Mouse (Mus musculus) liver, embryonic 15.5 days (tissue): Measurements from ENCODE around the gene 4931429L15Rik. TPM values are rescaled to one million over a fixed set of nuclear protein-coding genes. Genes with fewer than 3 reads are reported as not detected.

Experiments
- ATAC-seq: fragments of 200-750 bp; cut with Nextera tagmentation; 2 replicates; pipeline ENCODE4 v1.8.0; 2017; ENCODE audit warnings: moderate number of reproducible peaks, mild to moderate bottlenecking, moderate library complexity; ENCODE audit not compliant: insufficient read depth
- H3K27ac ChIP-seq: fragments of 300-500 bp; sonication (generic); replicated peaks from 2 replicates; pipeline ENCODE4 v1.5.1; 2015; ENCODE audit warnings: mild to moderate bottlenecking, inconsistent platforms
- H3K27me3 ChIP-seq: fragments of 300-500 bp; sonication (generic); 2 replicates; pipeline ENCODE4 v1.6.1; 2015; ENCODE audit warnings: mild to moderate bottlenecking, inconsistent platforms
- H3K36me3 ChIP-seq: fragments of 300-500 bp; sonication (generic); replicated peaks from 2 replicates; pipeline ENCODE4 v1.6.1; 2015; ENCODE audit warnings: moderate library complexity, mild to moderate bottlenecking, inconsistent platforms
- H3K4me1 ChIP-seq: fragments of 300-500 bp; sonication (generic); replicated peaks from 2 replicates; pipeline ENCODE4 v1.6.1; 2015; ENCODE audit warnings: inconsistent platforms
- H3K4me2 ChIP-seq: fragments of 300-500 bp; sonication (generic); 2 replicates; pipeline ENCODE4 v1.6.1; 2015; ENCODE audit warnings: moderate library complexity, mild to moderate bottlenecking, inconsistent platforms
- H3K4me3 ChIP-seq: fragments of 300-500 bp; sonication (generic); replicated peaks from 2 replicates; pipeline ENCODE4 v1.5.1; 2015; ENCODE audit warnings: mild to moderate bottlenecking, inconsistent platforms
- H3K9ac ChIP-seq: fragments of 300-500 bp; sonication (generic); 2 replicates; pipeline ENCODE4 v1.6.1; 2015; ENCODE audit warnings: moderate library complexity, mild to moderate bottlenecking, inconsistent platforms
- H3K9me3 ChIP-seq: fragments of 300-500 bp; sonication (generic); replicated peaks from 2 replicates; pipeline ENCODE4 v1.6.1; 2016; ENCODE audit warnings: inconsistent platforms
- WGBS: fragments of 180-500 bp; shearing (Covaris S2); methylation state at CpG from one replicate; pipeline ENCODE4 v1.1.7; 2015; ENCODE audit warnings: mixed read lengths; ENCODE audit not compliant: insufficient replicate concordance; 5-methylcytosine and 5-hydroxymethylcytosine counted together
- polyA plus RNA-seq: library from polyadenylated mRNA; unstranded; fragments of >200 nt; fragmentation: Nextera tagmentation; extraction: Ambion mirVana; gene quantifications from 2 replicates; pipeline ENCODE4 v1.2.1, GENCODE M21; 2015

4931429L15Rik gene
- polyA plus RNA-seq, 1 experiment from 2014 or later = not detected

GRCm38 (mm10) chr9:46298381-46298780 is 21.4 kb downstream of the 4931429L15Rik start:
- Histone ChIP-seq H3K27ac (no peak overlapping the region), H3K9me3 (no peaks in the 10 kb centered on the region), H3K9ac (no peak overlapping the region), H3K27me3 (no peaks in the 10 kb centered on the region), H3K4me2 (no peak overlapping the region), H3K4me1 (no peaks in the 10 kb centered on the region), H3K36me3 (peaks cover 39% of the 10 kb centered on the region), H3K4me3 (no peak overlapping the region)
- 82% methylated on average over 4 of the region's 4 CpGs for WGBS
- no peak for ATAC-seq

DNA sequence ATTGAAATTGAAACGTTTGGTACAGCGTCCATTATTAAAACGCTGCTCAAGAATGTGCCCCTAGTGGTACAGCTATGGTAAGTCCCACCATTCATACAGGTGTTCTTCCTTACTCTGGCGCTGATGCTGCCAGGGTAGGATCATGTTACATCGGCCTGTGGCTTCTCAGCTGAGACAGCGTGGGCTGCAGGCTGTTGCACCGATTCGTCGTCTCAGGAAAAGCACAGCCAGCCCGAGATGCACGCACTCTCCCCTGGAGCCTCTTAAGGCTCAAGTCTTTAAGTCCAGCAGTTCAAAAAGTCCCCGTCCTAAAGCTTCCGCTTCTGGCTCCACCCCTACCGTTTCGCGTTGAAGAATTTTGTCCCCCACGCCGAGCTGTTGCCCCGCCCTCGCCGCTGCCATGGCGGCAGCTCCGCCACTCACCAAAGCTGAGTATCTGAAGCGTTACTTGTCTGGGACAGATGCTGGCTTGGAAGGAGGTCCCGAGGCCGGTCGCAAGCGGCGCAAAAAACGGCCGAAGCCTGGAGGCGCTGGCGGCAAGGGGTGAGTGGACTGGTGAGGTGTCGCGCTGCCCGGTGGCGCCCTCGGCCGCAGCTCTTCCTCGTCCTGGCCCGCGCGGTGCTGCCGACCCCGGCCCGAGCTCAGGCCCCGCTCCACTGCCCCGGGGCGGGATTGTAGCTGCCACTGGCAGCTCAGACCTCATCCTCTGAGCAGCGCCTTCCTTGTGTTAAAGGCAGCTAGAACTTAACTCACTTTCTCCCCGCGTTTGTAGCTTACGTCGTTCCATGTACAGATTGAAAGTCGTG is 37.0 kb downstream of the 4931429L15Rik start, which contains the start of gene Bud13:
Gene Bud13, plus strand, starts transcription at position 378 of the 806 bp plus-strand sequence.
- ATAC-seq = peak; percentile 89

GRCm38 (mm10) chr9:46274494-46274893 is 45.3 kb downstream of the 4931429L15Rik start:
- H3K4me3 ChIP-seq = peak overlapping the region; percentile 90; the same call in 1 of the 2 replicates
- no peak overlapping the region for H3K27ac ChIP-seq
- H3K36me3 ChIP-seq = peaks cover 47% of the 10 kb centered on the region
- no peaks in the 10 kb centered on the region for H3K9me3 ChIP-seq
- H3K9ac ChIP-seq = no peak overlapping the region
- peaks cover 8% of the 10 kb centered on the region; the same call in 1 of the 2 replicates for H3K27me3 ChIP-seq
- no peak for ATAC-seq
- H3K4me2 ChIP-seq = peak overlapping the region; percentile 85; the same call in 1 of the 2 replicates
- peaks cover 24% of the 10 kb centered on the region for H3K4me1 ChIP-seq
- WGBS = 65% methylated on average over 9 of the region's 9 CpGs

More for the DNA sequence above, 37.0 kb downstream of the 4931429L15Rik start, which contains the start of gene Bud13:
- peak within 1 kb of the TSS; percentile 98 for H3K4me3 ChIP-seq
- WGBS = under 1% methylated on average over 55 of the region's 55 CpGs
- no peaks in the 10 kb centered on the region for H3K9me3 ChIP-seq
- peak within 1 kb of the TSS; percentile 81 for H3K27ac ChIP-seq
- peak within 1 kb of the TSS; percentile 84 for H3K4me2 ChIP-seq
- H3K4me1 ChIP-seq = peaks cover 19% of the 10 kb centered on the region
- H3K36me3 ChIP-seq = peaks cover 49% of the 10 kb centered on the region
- no peaks in the 10 kb centered on the region for H3K27me3 ChIP-seq
- H3K9ac ChIP-seq = peak within 1 kb of the TSS; percentile 95

GRCm38 (mm10) chr9:46272677-46273454 is 46.9 kb downstream of the 4931429L15Rik start, which contains the start of gene Zpr1:
Gene Zpr1 (plus strand): TSS chr9:46273064.
- Histone ChIP-seq H3K9ac (peak within 1 kb of the TSS; percentile 68), H3K4me1 (peaks cover 24% of the 10 kb centered on the region), H3K36me3 (peaks cover 36% of the 10 kb centered on the region), H3K27ac (peak within 1 kb of the TSS; percentile 72), H3K27me3 (peaks cover 14% of the 10 kb centered on the region; the same call in 1 of the 2 replicates), H3K4me3 (peak within 1 kb of the TSS; percentile 90), H3K4me2 (peak within 1 kb of the TSS; percentile 85), H3K9me3 (no peaks in the 10 kb centered on the region)
- WGBS = 2% methylated on average over 45 of the region's 45 CpGs
- peak; percentile 89 for ATAC-seq

DNA sequence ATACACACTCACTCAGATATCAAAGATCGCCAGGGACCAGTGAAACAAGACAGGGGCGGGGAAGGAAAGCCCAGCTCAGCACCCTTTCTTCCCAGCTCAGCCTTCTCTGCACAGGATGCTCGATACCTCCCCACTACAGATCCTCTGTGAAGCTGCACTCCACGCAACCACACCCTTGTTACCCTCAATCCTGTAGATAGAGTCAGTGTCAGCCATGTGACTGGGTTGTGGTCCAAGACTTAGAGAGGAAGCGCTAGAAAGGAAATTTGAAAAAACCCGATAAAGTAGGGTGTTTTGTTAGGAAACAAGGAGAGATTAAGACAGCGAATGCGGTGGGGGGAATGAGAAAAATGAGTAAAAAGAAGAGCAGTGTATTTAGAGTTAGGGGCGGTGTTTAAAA is 47.7 kb downstream of the 4931429L15Rik start:
- Histone ChIP-seq H3K4me1 (peaks cover 24% of the 10 kb centered on the region), H3K27ac (no peak overlapping the region), H3K36me3 (peaks cover 28% of the 10 kb centered on the region), H3K9ac (no peak overlapping the region), H3K4me2 (peak overlapping the region; percentile 85), H3K9me3 (no peaks in the 10 kb centered on the region), H3K4me3 (peak overlapping the region; percentile 90), H3K27me3 (peaks cover 14% of the 10 kb centered on the region; the same call in 1 of the 2 replicates)
- 15% methylated on average over 9 of the region's 9 CpGs for WGBS
- ATAC-seq = no peak

DNA sequence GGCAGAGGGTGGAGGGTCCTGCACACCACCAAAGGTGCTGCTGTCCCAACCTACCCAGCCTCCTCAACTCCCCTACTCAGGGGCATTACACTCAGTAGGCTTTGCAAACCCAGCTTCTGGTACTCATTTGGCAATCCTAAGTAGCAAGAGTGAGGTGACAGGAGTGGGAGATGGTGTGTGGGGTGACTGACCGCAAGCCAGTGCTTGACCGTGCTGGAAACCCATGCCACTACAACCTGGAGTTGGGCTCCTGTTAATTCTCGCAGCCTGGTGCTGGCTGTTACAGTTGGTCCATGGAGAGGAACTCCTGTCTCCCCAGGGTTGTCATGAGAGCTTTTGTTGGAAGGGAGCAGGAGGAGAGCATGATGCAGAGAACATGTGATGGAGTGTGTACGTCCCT is 49.0 kb downstream of the 4931429L15Rik start:
- no peak for ATAC-seq
- WGBS = 81% methylated on average over 4 of the region's 4 CpGs
- peaks cover 24% of the 10 kb centered on the region for H3K4me1 ChIP-seq
- H3K9ac ChIP-seq = no peak overlapping the region
- no peak overlapping the region for H3K27ac ChIP-seq
- no peak overlapping the region for H3K4me3 ChIP-seq
- H3K36me3 ChIP-seq = peaks cover 15% of the 10 kb centered on the region
- H3K27me3 ChIP-seq = peaks cover 14% of the 10 kb centered on the region; the same call in 1 of the 2 replicates
- H3K9me3 ChIP-seq = no peaks in the 10 kb centered on the region
- no peak overlapping the region for H3K4me2 ChIP-seq

DNA sequence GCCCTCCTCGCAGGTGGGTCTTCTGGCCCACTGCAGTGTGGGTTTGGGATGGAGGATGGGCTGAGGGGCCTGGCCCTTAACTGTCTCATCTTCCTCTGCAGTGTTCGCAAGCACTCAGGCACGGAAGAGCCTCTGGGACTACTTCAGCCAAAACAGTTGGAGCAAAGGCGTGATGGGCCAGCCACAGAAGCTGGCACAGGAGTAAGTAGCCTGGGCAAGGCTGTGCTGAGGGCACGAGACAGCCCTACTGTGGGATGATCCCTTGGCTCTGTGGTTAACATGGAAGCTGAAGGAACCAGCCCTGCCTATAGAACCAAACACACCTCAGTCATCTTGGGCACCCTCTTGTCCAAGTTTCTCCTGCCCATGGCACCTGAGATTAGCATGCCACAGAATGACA is 50.7 kb downstream of the 4931429L15Rik start:
- Histone ChIP-seq H3K27ac (no peak overlapping the region), H3K27me3 (peaks cover 14% of the 10 kb centered on the region; the same call in 1 of the 2 replicates), H3K9me3 (no peaks in the 10 kb centered on the region), H3K36me3 (no peaks in the 10 kb centered on the region), H3K4me3 (no peak overlapping the region), H3K4me2 (no peak overlapping the region), H3K9ac (no peak overlapping the region), H3K4me1 (peaks cover 18% of the 10 kb centered on the region)
- WGBS = 67% methylated on average over 5 of the region's 5 CpGs
- no peak for ATAC-seq

DNA sequence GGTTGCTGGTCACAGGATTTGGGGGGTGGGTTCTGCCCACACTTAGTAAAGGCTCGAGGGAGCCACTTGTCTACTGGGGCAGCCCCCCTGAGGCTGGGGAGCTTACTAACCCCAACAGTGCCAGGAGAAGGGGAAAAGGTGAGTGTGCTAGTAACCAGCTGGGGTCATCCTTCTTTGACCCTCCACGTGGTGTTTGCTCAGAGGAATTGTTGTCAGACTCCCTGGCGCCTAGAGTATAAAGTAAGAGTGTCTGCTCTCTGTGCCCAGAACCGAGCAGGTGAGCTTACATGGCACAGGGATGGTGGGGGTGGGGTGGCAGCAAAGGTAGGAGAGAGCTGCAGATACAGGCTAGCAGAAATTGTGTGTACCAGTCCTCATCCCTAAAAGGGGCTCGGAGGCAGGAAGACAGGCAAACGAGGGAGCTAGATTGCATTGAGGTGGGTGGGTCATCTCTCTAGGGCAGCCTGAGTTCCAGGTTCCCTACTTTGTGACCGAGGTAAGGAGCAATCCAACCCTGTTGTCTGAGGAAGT is 51.4 kb downstream of the 4931429L15Rik start, which contains the start of gene Apoa5:
Gene Apoa5, plus strand, starts transcription at position 291 of the 531 bp plus-strand sequence.
- Histone ChIP-seq H3K36me3 (no peaks in the 10 kb centered on the region), H3K9ac (no peak within 1 kb of the TSS), H3K4me1 (peaks cover 11% of the 10 kb centered on the region), H3K9me3 (no peaks in the 10 kb centered on the region), H3K27me3 (peaks cover 14% of the 10 kb centered on the region; the same call in 1 of the 2 replicates), H3K4me2 (no peak within 1 kb of the TSS), H3K27ac (no peak within 1 kb of the TSS), H3K4me3 (no peak within 1 kb of the TSS)
- no peak for ATAC-seq
- WGBS = 41% methylated on average over 7 of the region's 7 CpGs

- 53% methylated on average over 7 of the region's 7 CpGs for WGBS
- no peak for ATAC-seq
- H3K4me3 ChIP-seq = no peak overlapping the region
- no peak overlapping the region for H3K4me2 ChIP-seq
- no peak overlapping the region for H3K27ac ChIP-seq
- H3K27me3 ChIP-seq = no peaks in the 10 kb centered on the region
- 0 out of 2 replicates have a peak, but pooled peaks cover 8% of the 10 kb centered on the region for H3K4me1 ChIP-seq
- H3K9me3 ChIP-seq = no peaks in the 10 kb centered on the region
- H3K9ac ChIP-seq = no peak overlapping the region
- H3K36me3 ChIP-seq = no peaks in the 10 kb centered on the region
Measured at GRCm38 (mm10) chr9:46261131-46261530, 58.7 kb downstream of the 4931429L15Rik start.

DNA sequence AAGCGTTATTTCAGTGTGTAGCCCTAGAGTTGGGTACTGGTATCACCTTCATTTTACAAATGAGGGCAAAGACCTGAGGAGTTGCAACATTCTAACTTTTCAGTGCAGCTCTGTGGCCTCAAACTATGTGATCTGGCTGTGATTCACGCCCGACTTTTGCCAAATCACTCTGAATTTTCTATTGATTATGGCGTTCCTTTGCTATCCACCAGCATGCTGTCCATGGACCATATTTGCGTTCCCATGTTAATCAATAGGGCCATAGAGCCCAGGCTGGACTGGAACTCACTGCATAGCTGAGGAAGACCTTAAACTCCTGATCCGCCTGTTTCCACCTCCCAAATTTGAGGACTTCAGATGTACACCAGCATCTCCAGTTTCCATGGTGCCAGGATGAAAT is 60.7 kb downstream of the 4931429L15Rik start:
- no peak overlapping the region for H3K27ac ChIP-seq
- H3K4me3 ChIP-seq = no peak overlapping the region
- H3K36me3 ChIP-seq = no peaks in the 10 kb centered on the region
- 68% methylated on average over 6 of the region's 6 CpGs for WGBS
- ATAC-seq = no peak
- H3K9ac ChIP-seq = no peak overlapping the region
- no peaks in the 10 kb centered on the region for H3K27me3 ChIP-seq
- 0 out of 2 replicates have a peak, but pooled peaks cover 8% of the 10 kb centered on the region for H3K4me1 ChIP-seq
- no peak overlapping the region for H3K4me2 ChIP-seq
- no peaks in the 10 kb centered on the region for H3K9me3 ChIP-seq
